Mouse (Mus musculus) spleen, embryonic (tissue): ENCODE measurements around the gene Asf1b.

Experiments
- CTCF ChIA-PET: fragments of 350-600 bp; sonication (Branson Sonifier 250); formaldehyde crosslinking; loops from one replicate; lab custom pipeline; 2022; lab: Charles Lee

Asf1b gene

GRCm38 (mm10) chr8:83955106-83955957, at the start of gene Asf1b, which contains the start of gene Gm10644:
Gene Asf1b, plus strand, starts transcription at chr8:83955507.
Gene Gm10644, minus strand, starts transcription at chr8:83955205.
- CTCF ChIA-PET = interaction anchor here (0.5 to 1.0 kb wide), 3 partner anchors 16 to 623 kb away, joined by 4 to 7 read pairs (median 5); no protein-coding TSS in a partner anchor

DNA sequence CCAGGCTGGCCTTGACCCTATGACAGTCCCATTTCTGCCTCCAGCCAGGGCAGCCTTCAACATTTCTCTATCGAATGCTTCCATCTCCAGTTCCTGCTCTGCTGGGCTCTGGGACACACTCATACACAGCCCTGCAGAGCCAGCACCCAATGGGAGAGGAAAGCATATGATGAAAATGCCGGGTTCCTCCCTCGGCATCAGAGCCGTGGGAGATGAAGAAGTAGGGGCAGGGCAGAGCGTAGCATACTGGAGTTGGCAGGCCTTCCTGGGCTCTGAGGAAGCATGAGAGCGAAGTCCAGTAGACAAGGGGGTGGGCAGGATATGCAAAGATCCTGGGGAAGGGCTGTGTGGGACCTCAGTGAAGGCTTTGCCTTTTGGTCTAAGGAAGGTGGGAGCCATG, 46.7 kb upstream of the Asf1b start:
- CTCF ChIA-PET = no interaction called here

GRCm38 (mm10) chr8:83909311-83909710, 46.0 kb upstream of the Asf1b start:
- CTCF ChIA-PET = no interaction called here

DNA sequence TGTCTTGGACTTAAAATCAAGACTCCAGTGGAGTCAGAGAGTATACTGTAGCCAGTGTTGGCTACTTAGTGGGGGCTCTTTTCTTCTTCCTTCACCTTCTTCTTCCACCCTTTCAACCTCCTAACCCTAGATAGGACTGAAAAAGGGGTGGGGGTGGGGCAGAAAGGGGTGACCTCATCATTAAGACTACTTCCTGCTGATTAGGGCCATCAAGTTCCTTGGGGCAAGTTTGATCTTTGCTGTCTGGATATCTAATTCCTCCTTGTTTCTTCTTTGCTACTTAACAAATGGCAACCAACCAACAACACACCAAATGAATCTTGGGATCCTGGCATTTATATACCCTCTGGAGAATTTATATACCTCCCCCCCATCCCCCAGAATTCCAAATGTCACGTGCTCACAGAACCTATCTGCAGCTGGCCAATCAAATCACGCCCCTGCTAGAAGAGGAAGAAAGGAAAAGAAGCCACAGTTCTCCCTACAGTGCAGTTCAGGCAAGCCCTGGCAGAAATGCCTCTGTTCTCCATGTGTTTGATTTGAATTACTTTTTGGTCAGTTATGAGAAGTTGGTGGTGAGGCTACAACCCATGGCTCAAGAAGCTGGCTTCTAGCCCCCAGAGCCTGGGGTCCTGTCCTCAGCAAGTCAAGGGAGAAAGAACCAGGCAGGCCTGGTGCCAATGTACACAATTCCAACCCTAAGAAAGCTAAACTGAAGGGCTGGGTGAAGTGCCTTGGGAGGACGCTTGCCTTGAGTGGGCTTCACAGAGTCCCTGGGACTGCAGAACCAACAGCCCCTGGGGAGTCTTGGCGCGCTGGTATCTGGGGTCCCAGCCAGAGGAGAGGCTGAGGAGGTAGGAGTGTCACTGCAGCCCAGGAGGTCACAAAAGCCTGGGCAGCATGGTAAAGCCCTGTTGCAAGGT, 43.2 kb upstream of the Asf1b start:
- CTCF ChIA-PET = no interaction called here

DNA sequence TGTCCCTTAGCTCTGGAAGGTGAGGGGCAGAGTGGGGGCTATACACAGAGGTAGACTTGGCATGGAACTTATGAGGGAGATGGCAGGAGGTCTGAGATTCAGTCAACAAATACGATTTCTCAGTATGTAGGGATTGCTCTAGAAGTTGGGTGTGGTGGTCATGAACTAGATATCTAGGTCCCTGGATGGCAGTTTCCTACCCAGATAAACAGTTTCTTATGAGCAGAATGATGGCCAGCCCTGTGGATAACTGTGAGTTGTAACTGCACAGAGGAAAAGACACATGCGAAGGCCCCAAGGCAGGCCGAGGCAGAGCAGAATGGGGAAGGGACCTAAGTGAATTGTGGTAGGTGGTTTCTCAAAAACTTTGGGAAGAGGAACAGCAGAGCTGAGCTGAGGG, 41.1 kb upstream of the Asf1b start:
- CTCF ChIA-PET = interaction anchor here (0.6 kb wide), 1 partner anchor 141 kb away, joined by 3 read pairs; no protein-coding TSS in a partner anchor

DNA sequence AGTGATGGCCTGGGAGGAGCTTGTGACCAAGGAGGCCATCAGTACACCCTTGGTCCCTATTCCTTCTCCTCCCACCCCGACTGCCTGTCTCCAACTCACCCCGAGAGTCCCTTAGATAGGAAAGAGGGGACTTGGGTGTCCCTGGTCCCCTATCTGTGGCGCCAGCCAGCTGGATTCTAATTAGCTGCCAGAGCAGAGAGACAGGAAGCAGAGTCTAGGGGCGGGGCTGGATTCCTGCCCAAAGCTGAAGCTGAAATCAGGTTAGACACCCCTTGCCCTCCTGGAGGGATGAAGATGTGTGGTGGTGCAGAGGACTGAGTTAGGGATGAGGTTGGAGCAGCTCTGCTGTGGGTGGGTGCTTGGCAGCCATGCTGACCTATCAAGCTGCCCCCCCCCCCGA, 40.4 kb upstream of the Asf1b start:
- CTCF ChIA-PET = interaction anchor here (0.6 kb wide), 1 partner anchor 141 kb away, joined by 3 read pairs; no protein-coding TSS in a partner anchor

DNA sequence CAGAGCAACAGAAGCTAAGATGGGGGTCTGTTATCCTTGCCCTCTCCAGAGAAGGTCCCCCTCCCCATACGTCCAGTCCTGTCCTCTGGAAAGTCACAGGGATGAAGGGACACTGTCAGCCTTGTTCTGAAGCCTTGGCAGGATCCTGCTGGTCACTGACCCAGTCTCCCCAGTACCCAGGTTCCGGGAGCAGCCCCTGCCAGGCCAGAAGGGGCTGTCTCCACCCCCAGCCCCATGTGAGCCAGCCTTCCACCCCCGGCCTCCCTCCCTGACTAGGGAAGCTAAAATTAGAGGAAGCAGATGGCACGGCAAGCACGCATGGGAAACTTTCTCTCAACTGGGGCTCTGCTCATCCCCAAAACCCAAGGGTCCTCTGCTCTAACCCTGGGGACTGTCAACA, 39.3 kb upstream of the Asf1b start:
- CTCF ChIA-PET = interaction anchor here (0.5 kb wide), 1 partner anchor 282 kb away, joined by 3 read pairs; no protein-coding TSS in a partner anchor

DNA sequence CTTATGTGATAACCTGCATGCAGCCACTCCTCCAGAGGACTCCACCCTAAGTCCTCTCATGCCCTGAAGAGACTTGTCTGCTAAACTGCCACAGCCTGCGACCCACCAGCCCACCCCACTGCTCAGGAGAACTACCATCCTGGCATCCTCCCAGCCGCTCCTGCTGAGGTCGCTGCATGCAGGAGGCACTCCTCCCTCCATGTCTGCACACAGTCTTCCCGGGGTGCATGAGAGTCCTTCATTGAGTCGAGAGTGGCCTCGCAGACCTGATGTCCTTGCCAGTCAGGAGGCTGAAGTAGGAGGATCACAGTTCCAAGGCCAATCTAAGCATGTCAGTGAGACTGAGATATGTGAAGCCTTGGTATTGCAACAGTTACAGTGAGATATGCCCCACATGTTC, 37.7 kb upstream of the Asf1b start:
- CTCF ChIA-PET = no interaction called here

DNA sequence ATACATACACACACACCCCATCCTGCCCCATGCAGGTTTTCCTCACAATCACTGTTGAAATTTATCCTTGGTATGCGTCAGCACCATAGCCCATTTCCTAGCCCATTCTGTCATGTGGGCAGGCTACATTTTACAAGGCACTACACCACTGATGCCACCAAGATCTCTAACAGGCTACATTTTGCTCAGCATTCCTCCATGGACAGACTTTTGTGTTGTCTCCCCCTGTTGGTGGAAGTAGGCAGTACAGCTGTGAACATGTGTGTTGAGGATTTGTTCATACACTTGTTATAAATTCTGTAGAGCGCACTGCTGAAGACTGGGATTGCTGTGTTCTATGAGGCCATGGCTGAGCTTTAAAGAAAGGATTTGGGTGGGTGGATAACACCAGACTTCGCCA, 33.7 kb upstream of the Asf1b start:
- CTCF ChIA-PET = interaction anchor here (1.0 kb wide), 1 partner anchor 72 kb away, joined by 3 read pairs; no protein-coding TSS in a partner anchor

DNA sequence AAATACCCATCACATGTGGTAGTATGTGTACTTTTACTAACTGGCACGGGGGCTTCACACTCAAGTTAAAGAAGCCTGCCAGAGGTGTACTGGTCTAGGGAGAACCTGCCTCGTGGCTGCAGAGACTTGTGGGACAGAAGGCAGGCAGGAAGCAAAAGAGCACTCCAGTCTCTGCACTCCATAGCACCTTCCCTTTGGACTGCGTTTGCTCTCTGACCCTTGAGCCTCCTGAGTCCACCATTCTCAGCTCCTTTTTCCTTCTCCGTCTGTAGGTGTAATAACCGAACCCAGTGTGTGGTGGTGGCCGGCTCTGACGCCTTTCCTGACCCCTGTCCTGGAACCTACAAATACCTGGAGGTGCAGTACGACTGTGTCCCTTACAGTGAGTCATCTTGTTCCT, 32.6 kb upstream of the Asf1b start:
- CTCF ChIA-PET = no interaction called here

- CTCF ChIA-PET = no interaction called here
Measured at GRCm38 (mm10) chr8:83924585-83924984, 30.7 kb upstream of the Asf1b start.

DNA sequence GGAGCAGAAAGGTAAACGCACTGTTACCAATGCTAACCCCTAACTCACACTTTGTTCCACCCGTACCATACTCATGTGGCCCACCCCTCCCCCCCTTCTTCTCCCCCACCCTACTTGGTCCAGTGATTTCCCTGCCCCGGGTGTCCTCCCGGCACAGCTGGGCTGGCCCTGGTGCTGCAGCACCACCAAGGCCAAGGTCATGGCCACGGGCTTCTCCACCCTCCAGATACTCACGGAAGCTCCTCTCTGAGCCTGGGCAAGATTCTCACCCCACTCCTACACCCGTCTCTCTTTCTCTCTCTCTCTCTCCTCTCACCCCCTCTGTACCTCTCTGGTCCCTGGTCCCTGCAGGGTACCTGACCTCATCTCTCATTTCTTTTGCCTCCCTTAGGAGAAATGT, 29.0 kb upstream of the Asf1b start:
- CTCF ChIA-PET = no interaction called here

DNA sequence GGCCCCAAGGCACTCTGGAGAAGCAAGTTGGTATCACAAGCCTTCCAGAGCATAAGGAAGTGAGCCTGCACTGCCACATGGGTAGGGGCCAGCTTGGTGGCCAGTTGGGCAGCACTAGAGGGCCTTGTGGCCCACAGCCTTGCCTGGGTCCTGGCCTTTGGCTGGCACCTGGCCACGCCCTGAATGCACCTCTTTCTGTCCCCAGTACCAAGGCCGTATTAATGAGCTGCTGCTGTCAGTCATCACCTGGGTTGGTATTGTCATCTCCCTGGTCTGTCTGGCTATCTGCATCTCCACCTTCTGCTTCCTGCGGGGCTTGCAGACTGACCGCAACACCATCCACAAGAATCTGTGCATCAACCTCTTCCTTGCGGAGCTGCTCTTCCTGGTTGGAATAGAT, 21.1 kb upstream of the Asf1b start:
- CTCF ChIA-PET = no interaction called here

- CTCF ChIA-PET = no interaction called here
Measured at GRCm38 (mm10) chr8:83934994-83935393, 20.3 kb upstream of the Asf1b start.

DNA sequence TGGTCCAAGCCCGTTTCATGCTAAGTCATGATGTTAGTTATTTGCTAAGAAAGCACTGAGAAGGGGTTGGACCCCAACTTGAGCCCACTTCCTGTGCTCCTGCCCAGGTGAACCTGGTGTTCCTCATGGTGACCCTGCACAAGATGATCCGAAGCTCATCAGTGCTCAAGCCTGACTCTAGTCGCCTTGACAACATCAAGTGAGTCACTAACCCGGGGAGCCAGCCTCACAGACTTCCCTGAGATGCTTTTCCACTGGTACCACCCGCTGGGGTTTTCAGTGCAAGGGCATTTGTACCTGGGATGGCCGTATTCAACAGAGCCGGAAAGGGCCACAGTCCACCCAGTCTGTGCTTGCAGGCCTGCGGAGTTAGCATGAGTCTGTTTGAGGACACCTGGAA, 19.9 kb upstream of the Asf1b start:
- CTCF ChIA-PET = no interaction called here

DNA sequence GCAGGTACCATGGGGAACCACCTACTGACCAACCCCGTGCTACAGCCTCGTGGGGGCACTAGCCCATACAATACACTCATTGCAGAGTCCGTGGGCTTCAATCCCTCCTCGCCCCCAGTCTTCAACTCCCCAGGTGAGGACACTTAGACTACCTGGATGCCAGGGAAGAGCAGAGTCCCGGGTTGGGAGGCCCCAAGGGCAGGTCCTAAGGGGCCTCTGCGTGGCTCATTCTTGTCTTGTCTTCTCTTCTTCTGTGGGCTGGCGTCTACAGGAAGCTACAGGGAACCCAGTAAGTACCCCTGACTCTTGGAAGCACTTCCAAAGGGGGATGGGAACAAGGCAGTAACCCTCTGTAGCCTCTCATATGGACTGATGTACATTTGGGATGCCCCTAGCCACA, 17.7 kb upstream of the Asf1b start:
- CTCF ChIA-PET = no interaction called here

DNA sequence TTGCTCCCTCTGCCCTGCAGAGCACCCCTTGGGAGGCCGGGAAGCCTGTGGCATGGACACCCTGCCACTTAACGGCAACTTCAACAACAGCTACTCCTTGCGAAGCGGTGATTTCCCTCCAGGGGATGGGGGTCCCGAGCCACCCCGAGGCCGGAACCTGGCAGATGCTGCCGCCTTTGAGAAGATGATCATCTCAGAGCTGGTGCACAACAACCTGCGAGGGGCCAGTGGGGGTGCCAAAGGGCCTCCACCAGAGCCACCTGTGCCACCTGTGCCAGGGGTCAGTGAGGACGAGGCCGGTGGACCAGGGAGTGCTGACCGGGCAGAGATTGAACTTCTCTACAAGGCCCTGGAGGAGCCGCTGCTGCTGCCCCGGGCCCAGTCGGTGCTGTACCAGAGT, 17.0 kb upstream of the Asf1b start:
- CTCF ChIA-PET = no interaction called here

- CTCF ChIA-PET = interaction anchor here (0.6 kb wide), 1 partner anchor 213 kb away, joined by 3 read pairs; no protein-coding TSS in a partner anchor
Measured at GRCm38 (mm10) chr8:83941066-83941677, 14.1 kb upstream of the Asf1b start.

- CTCF ChIA-PET = no interaction called here
Measured at GRCm38 (mm10) chr8:83942446-83942845, 12.9 kb upstream of the Asf1b start.

DNA sequence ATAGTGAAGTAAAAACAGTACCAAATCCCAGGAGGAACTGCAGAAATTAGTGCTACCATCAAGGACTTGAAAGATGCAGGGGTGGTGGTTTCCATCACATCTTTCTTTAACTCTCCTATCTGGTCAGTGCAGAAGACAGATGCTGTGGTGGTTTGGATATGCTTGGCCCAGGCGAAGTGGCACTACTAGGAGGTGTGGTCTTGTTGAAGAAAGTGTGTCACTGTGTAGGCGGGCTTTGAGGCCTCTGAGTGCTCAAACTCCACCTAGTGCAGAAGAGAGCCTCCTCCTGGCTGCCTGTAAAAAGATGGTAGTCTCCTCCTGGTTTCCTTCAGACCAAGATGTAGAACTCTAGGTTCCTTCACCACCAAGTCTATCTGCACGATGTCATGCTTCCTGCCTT, 9.8 kb upstream of the Asf1b start:
- CTCF ChIA-PET = no interaction called here

- CTCF ChIA-PET = interaction anchor here (0.5 to 1.0 kb wide), 2 partner anchors 17 to 258 kb away, joined by 4 to 7 read pairs; no protein-coding TSS in a partner anchor
Measured at GRCm38 (mm10) chr8:83954749-83955105, 580 bp upstream of the Asf1b start.

DNA sequence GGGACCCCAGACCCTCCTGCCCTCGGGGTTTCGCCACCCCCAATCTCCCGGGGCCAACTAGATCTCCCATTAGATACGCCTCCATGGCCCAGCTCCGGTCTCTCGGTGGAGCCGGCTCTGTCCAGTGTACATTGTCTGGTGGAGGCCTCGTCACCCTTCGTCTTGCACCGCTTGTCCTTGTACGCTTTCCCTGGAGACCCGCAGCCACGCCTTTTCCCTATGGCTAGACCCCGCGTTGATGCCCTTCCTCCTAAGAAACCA, 581 bp downstream of the Asf1b start:
- CTCF ChIA-PET = interaction anchor here (1.0 kb wide), 1 partner anchor 15 kb away, joined by 4 read pairs; no protein-coding TSS in a partner anchor
